Mouse (Mus musculus) G1E (cell line): ENCODE data around the gene Stard13.

Experiments
- CTCF ChIP-seq: IDR thresholded peaks from 2 replicates; pipeline ENCODE4 v1.5.1; 2012; ENCODE audit warnings: low read depth, low read length, inconsistent platforms, mixed read lengths
- GATA1 ChIP-seq: IDR thresholded peaks from 2 replicates; pipeline ENCODE4 v1.6.1; 2012; ENCODE audit warnings: borderline replicate concordance, low read length, inconsistent platforms, mixed read lengths
- GATA2 ChIP-seq: IDR thresholded peaks from 2 replicates; pipeline ENCODE4 v1.6.1; 2012; ENCODE audit warnings: low read depth, low read length, inconsistent platforms, borderline replicate concordance
- TAL1 ChIP-seq: conservative IDR thresholded peaks from 2 replicates; pipeline ENCODE4 v1.6.1; 2012; ENCODE audit warnings: low read depth, low read length, inconsistent platforms, mixed read lengths

GRCm38 (mm10) chr5:151248671-151249620 lies 15.3 kb upstream of the Stard13 start:
- TF ChIP-seq CTCF (no peak), TAL1 (no peak), GATA1 (no peak), GATA2 (no peak)
